Mouse (Mus musculus) gastrocnemius, adult 2 months (tissue): ENCODE results near the gene Padi3. TPM values are rescaled to one million over a fixed set of nuclear protein-coding genes. Genes with fewer than 3 reads are reported as not detected.

Experiments
- DNase-seq: peaks from one replicate; pipeline ENCODE4 v3.0.0; 2022
- H3K27ac ChIP-seq: fragments of 200-600 bp; 2 replicates; pipeline ENCODE4 v1.8.1; 2022; ENCODE audit warnings: mild to moderate bottlenecking
- H3K4me3 ChIP-seq: fragments of 200-600 bp; 2 replicates; pipeline ENCODE4 v1.8.1; 2022; ENCODE audit warnings: mild to moderate bottlenecking, moderate library complexity
- CTCF ChIP-seq: fragments of 200-600 bp; IDR thresholded peaks from 2 replicates; pipeline ENCODE4 v1.8.1; 2022; ENCODE audit warnings: antibody characterized with exemption, mild to moderate bottlenecking, moderate library complexity
- intact Hi-C: fragments of 180-260 bp; cut with DNase I; formaldehyde crosslinking; loops from one replicate; pipeline ENCODE4 v1.15.1; 2025
- long read RNA-seq, 2 experiments: library from polyadenylated mRNA; stranded (forward); transcript quantifications; one replicate each; pipeline ENCODE4 v2.0.0; 2021
- total RNA-seq, 2 experiments: library from RNA; stranded (reverse); gene quantifications; 2 replicates each; pipeline ENCODE4 v1.2.3; 2021

The Padi3 gene
- 1 to 10 TPM; 1.1 to 6.9 TPM for total RNA-seq
- long read RNA-seq, experiment 1, partial matches to known transcripts = 4 of 11 reads
- long read RNA-seq, experiment 1, other reads (novel, unspliced or antisense) = 7 of 11 reads
- long read RNA-seq, experiment 2, partial matches to known transcripts = 1 of 4 reads
- long read RNA-seq, experiment 2, other reads (novel, unspliced or antisense) = 3 of 4 reads

DNA sequence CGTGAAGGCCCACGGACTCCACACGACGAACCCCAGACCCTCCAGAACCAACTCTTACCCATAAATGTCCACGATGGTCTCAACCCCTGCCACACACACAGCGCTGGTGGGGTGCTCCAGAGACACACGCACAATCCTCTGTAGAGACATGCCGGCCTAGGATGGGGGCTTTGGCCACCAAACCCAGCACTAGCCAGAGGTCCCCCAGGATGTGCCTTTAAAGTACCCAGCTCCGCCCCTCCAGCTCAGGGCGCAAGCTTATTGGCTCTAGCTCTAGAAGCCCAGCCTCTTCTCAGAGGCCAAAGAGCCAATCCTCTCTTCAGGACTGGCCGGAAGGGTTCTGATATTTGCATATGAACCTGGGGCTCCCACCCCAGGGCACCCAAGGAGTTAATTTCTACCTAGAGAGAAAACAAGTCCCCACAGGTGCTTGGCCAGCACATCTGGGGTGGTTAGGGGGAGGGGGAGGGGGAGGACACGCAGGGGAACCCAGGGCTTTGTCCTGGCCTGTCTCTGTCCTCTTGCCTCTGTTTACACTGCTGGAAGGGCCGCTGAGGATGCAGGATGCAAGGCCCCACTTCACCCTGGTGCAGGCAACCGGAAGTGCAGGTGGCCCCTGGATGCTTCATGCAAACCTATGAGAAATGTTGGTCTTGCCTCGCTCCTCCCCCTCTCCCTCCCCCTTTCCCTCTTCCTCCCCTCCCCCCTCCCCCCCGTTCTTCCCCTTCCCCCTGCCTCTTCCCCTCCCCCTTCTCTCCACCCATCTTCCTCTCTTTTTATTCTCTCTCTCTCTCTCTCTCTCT, at the start of gene Padi3:
Gene Padi3, minus strand, starts transcription at position 191 of the 803 bp plus-strand sequence.
- H3K4me3 ChIP-seq = no peak within 1 kb of the TSS
- intact Hi-C loops = no loop called here
- TF ChIP-seq CTCF = no peak
- no peak within 1 kb of the TSS for H3K27ac ChIP-seq
- no peak for DNase-seq

DNA sequence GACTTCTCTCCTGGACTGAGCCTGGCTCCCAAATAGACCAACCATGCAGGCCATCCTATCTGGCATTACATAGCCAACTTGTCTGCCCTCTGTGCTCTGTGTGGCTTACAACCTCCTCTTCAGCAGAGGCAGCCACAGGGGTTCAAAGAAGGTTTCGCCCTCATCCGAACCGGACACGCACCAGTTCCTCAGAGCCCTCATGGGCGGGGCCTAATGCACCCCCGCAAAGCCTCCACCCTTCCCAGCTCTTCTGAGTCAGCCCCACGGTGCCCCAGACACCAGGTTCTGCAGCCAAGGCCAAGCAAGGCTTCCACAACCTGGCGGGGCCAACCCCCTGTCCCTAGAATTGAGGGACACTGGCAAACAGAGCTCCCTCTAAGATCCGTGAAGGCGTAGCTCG, 48.8 kb upstream of the Padi3 start:
- Histone ChIP-seq H3K4me3 (no peak overlapping the region), H3K27ac (no peak overlapping the region)
- DNase-seq = no peak
- intact Hi-C loops = no loop called here
- no peak for TF ChIP-seq CTCF

DNA sequence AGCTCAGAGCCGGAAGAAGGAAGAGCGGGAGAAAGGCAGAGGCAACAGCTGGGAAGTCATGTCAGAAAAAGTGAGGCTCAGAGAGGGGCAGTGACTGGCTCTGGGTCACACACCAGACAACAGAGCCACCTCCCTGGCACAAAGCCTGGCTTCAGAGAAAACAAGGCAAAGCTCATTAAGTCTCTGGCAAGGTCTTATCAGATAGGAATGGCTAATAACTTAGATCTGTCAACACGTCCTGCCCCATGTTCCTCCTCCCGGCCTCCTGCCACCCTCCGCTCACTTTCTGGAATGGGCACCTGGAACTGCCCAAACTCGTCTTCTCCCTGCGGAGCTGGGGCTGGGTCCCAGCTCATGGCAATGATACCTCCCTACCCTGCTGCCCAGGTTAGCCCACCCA, 47.4 kb upstream of the Padi3 start:
- Histone ChIP-seq H3K27ac (no peak overlapping the region), H3K4me3 (no peak overlapping the region)
- no peak for DNase-seq
- TF ChIP-seq CTCF = no peak
- intact Hi-C loops = no loop called here

DNA sequence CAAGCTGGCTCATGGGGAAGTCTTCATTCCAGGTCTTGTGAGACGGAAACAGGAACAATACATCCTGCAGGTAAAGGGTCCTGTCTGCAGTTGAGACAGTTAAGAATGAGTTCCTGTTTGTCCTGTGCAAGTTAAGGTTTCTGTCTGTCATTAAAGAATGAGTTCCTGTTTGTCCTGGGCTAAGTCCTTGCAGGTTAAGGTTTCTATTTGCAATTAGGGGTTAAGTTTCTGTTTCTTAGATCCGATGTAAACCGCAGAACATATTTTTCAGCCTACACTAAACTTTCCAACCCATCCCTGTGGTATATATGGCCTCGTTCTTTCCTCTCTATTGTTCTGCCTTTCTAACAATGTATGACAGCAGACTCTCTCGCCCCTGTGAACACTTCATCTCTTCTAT, 46.6 kb upstream of the Padi3 start:
- no peak for DNase-seq
- intact Hi-C loops = no loop called here
- Histone ChIP-seq H3K27ac (no peak overlapping the region), H3K4me3 (no peak overlapping the region)
- no peak for TF ChIP-seq CTCF

DNA sequence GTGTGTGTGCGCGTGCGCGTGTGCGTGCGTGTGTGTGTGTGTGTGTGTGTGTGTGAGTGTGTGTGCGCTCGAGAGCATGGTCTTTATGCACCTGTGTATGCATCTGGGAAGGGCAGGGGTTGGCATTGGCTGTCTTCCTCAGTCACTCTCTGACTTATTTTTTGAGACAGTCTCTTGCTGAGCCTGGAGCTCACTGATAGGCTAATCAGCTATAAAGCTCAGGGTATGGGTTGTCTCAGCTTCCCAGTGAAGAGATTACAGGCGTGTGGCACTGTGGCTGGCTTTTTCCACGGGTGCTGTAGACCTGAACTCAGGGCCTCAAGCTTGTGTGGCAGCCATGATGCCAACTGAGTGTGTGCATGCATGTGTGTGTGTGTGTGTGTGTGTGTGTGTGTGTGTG, 44.7 kb upstream of the Padi3 start:
- no peak for TF ChIP-seq CTCF
- intact Hi-C loops = no loop called here
- Histone ChIP-seq H3K27ac (no peak overlapping the region), H3K4me3 (no peak overlapping the region)
- no peak for DNase-seq

DNA sequence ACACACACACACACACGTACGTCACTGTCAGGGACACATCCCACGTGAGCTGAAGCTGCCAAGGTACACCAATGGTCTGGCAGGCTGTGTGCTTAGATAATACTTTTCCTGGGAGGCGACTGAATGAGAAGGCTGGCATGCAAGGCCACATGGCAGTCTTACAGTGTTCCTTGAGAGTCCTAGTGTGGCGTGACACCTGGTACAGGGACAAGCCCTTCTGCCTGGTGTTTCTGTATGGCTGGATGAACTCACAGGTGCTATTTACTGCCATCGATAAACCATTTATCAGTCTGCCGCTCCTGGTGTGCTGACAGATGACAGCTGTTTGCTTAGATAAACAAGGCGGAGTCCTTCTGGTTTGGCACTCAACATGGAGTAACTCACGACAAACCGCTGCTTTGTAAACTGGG, 44.0 kb upstream of the Padi3 start:
- intact Hi-C loops = no loop called here
- Histone ChIP-seq H3K27ac (no peak overlapping the region), H3K4me3 (no peak overlapping the region)
- TF ChIP-seq CTCF = no peak
- no peak for DNase-seq

DNA sequence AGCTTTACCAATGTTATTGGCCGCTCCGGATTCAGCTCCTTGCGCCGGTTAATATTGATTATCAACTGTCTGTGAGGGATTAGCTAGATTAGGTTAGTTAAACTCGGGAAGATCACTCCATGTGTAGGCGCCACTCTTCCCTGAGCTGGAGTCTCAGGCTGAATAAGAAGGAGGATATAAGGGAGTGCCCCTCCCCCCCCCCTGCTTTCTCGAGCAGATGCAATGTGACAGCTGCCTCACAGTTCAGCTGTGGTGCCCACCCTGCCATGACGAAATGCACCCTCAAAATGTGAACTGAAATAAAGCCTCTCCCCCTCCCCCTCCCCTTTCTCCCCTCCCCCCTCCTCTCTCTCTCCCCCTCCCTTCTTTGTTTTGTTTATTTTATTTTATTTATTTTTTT, 43.2 kb upstream of the Padi3 start:
- no peak for DNase-seq
- intact Hi-C loops = no loop called here
- H3K27ac ChIP-seq = no peak overlapping the region

DNA sequence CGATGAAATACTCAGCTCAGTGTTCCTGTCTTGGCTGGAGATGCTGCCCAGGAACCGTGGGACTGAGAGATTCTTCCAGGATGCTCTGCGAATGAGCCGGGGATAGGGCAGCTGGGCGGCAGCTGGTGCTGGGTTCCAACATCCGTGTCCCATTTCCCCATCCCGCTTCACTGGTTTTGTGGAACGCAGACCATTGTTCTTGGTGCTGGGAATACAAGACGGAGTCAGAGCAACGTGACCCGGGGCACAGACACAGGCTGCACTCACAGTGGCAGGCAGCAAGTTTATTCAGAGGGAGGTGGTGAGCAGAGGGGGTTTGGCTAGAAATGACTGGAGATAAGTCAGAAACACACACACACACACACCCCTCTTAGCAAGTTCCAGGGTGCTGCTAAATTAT, 38.9 kb upstream of the Padi3 start:
- no peak overlapping the region for H3K4me3 ChIP-seq
- DNase-seq = no peak
- intact Hi-C loops = no loop called here
- TF ChIP-seq CTCF = no peak
- H3K27ac ChIP-seq = no peak overlapping the region

More for the DNA sequence above, 43.2 kb upstream of the Padi3 start:
- no peak for TF ChIP-seq CTCF
- no peak overlapping the region for H3K4me3 ChIP-seq

DNA sequence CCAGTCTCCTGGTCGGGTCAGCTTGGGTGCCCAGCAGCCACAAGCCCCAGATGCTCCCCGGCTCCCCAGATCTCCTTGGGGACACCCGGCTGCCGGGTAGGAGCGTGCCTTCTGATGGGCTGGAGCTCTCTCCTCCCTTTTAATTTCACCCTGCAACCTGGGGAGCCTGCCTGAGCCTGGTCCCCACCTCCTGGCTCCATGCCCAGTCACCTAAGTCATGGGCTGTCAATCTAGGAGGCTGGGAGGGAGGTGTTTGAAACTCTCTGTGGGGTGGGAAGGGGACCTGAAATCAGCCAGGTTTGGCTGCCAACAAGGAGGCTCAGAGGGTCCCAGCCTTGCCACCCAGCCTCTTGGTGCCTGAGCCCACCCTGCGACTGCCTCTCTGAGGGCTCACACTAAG, 35.2 kb upstream of the Padi3 start, which contains the start of gene Padi1:
Gene Padi1, minus strand, starts transcription at position 113 of the 400 bp plus-strand sequence.
- intact Hi-C loops = no loop called here
- no peak within 1 kb of the TSS for H3K4me3 ChIP-seq
- no peak for TF ChIP-seq CTCF
- no peak within 1 kb of the TSS for H3K27ac ChIP-seq
- no peak for DNase-seq

DNA sequence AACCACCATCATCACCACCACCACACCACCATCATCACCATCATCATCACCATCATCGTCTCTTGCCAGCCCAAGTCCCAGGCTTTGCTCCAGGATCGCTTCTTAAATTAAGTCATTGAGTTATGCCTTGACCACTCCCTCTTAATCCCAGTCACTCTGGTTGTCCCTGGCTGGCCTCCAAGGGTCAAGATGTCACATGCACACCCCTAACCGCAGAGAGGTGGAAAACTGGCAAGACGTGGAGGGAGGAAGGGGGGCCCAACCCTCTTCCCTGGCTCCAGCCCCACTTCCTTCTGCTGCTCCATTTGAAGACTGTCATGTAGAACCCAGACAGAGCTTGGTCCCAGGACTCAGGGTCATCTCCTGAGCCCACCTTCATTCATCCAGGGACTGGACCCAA, 34.5 kb upstream of the Padi3 start:
- H3K27ac ChIP-seq = no peak overlapping the region
- no peak overlapping the region for H3K4me3 ChIP-seq
- DNase-seq = no peak
- intact Hi-C loops = no loop called here
- no peak for TF ChIP-seq CTCF

DNA sequence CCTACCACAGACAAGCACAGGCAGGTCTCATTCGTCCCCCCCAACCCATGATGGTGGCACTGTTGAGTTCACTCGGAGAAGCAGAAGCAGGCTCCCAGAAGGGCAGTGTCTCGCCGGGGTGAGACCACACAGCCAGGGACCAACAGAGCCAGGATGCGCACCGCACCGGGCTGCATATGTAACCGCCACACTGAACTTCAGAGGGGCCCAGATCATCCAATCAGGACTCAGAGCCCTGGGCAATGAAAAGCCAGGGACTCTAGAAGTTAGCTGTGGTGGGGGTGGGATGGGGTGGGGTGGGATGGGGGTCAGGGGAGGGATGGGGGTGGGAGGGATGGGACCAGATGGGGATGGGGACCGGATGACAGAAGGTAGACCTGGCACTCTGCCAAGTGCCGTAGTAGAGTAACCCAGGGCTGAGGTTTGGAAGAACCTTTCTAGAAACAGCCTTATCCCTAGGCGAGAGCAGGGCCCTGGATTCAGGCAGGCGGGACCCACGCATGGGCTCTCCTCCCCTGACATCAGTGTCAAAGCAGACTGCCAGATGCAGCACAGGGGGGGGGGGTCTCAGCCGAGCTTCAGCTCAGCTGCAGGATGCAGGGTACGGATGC, 33.3 kb upstream of the Padi3 start:
- Histone ChIP-seq H3K27ac (no peak overlapping the region), H3K4me3 (no peak overlapping the region)
- TF ChIP-seq CTCF = no peak
- DNase-seq = no peak
- intact Hi-C loops = no loop called here

DNA sequence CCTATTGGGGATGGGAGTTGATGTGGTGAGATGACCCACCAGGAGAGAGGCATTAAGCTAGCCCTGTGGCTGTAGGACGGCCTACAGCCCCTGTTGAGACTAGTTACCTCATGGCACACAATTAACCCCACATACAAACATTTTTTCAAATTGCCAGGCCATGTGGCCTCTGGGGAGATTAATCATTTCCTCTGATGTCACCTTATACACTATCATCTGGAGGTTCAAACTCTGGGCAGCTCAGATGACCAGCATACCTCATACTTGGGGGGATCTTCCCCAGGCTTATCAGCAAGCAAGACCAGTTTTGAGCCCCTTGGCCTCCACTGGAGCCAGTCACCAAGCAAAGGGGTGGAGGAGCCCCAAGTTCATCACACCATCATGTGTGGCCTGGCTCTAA, 32.5 kb upstream of the Padi3 start:
- no peak overlapping the region for H3K27ac ChIP-seq
- intact Hi-C loops = no loop called here
- no peak for DNase-seq
- no peak overlapping the region for H3K4me3 ChIP-seq
- TF ChIP-seq CTCF = no peak

DNA sequence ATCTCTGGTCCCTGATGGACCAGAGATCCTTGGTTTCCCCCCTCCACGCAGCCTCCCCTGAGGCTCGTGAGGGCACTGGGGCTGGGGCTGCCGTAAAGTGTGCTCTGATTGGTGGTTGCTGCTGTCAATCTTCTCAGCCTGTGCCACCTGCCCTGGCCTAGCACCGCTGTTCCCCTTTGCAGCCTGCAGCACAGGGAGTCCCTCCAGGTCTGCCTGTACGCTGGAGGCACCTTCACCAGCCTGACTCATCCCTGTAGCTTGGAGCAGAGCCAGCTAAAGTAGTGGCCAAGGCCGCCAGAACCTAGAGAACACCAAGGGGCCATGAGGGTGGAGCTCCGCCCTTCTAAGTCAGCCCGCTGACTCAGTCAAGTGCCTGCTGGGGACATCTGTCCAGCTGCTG, 27.4 kb upstream of the Padi3 start:
- no peak for TF ChIP-seq CTCF
- Histone ChIP-seq H3K27ac (no peak overlapping the region), H3K4me3 (no peak overlapping the region)
- DNase-seq = peak; percentile 33
- intact Hi-C loops = loop anchor here (5.0 kb wide), 1 partner anchor 44 kb away; no protein-coding TSS in a partner anchor
